Mouse (Mus musculus): ENCODE measurements around the gene Xpnpep2. TPM values are rescaled to one million over a fixed set of nuclear protein-coding genes. Genes with fewer than 3 reads are reported as not detected.
A peak's percentile ranks its signal among the peaks of the same experiment; 100 is the strongest.

Xpnpep2 gene
- polyA plus RNA-seq (2016; fragmentation: Nextera tagmentation; extraction: Ambion mirVana): 3.6 and 3.8 TPM in 2 replicates

- Histone ChIP-seq H3K4me2 (replicated peaks) (peak within 1 kb of the TSS; percentile 9; the same call in 1 of the 2 replicates), H3K27me3 (no peaks in the 10 kb centered on the region), H3K9ac (no peak within 1 kb of the TSS), H3K4me1 (no peaks in the 10 kb centered on the region), H3K27ac (peak within 1 kb of the TSS; percentile 85), H3K36me3 (no peaks in the 10 kb centered on the region), H3K9me3 (no peaks in the 10 kb centered on the region), H3K4me3 (no peak within 1 kb of the TSS)
- ATAC-seq (ENCODE audit: insufficient number of reproducible peaks, insufficient read depth, low FRiP score, low TSS enrichment): peak; percentile 83
- WGBS: 31% methylated on average over 6 of the region's 6 CpGs
Measured at GRCm38 (mm10) chrX:48108394-48109315, at the start of gene Xpnpep2. Gene Xpnpep2 (plus strand): TSS chrX:48108725.

DNA sequence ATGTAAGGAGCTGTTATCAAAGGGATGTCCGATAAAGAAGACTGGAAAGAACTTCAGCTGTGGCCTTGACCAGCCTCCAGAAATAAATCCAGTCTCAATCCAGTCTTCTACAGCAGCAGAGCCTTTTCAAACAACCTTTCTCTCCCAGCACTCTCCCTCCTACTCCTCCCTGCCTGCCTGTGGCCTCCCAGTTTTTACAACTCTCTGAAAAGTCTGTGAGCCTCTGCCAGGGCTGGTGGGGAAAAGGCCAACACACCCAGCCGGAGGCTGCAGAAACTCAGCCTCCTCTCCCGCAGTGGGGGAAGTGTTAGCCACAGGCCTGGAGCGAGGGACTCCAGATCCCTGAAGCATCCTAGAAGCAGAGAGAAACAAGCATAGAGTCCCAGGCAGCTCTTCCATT lies 46.0 kb upstream of the Xpnpep2 start:
- 73% methylated on average over 4 of the region's 4 CpGs for WGBS
- H3K27me3 ChIP-seq: no peaks in the 10 kb centered on the region
- no peaks in the 10 kb centered on the region for H3K4me1 ChIP-seq
- H3K27ac ChIP-seq: no peak overlapping the region
- no peak overlapping the region for H3K4me3 ChIP-seq
- no peak overlapping the region for H3K9ac ChIP-seq
- no peaks in the 10 kb centered on the region for H3K36me3 ChIP-seq
- no peak for ATAC-seq (ENCODE audit: insufficient number of reproducible peaks, insufficient read depth, low FRiP score, low TSS enrichment)
- H3K4me2 ChIP-seq (replicated peaks): no peak overlapping the region
- no peaks in the 10 kb centered on the region for H3K9me3 ChIP-seq

- Histone ChIP-seq H3K9me3 (no peaks in the 10 kb centered on the region), H3K4me2 (replicated peaks) (no peak overlapping the region), H3K36me3 (no peaks in the 10 kb centered on the region), H3K4me1 (no peaks in the 10 kb centered on the region), H3K4me3 (no peak overlapping the region), H3K27me3 (no peaks in the 10 kb centered on the region), H3K9ac (no peak overlapping the region), H3K27ac (no peak overlapping the region)
- ATAC-seq (ENCODE audit: insufficient number of reproducible peaks, insufficient read depth, low FRiP score, low TSS enrichment): no peak
- 39% methylated on average over 5 of the region's 5 CpGs for WGBS
Measured at GRCm38 (mm10) chrX:48064166-48064853, 44.2 kb upstream of the Xpnpep2 start.

DNA sequence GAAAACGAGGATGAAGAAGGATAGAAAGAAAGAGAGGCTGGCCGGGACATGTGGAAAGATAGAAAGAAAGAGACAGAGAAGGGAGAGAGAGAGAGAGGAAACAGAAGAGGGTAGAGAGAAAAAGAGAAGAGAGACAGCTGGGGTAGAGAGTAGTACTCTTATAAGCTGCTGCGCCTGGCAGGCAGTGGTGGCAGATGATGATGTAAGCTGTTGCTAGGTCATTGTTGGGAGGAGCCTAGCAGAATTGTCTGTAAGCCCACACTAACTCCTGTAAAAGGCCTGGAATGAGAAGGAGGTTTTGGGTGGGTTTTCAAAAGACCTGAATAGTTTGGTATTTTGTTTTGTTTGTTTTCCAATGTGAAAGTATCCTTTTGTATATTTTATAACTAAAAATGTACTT lies 41.6 kb upstream of the Xpnpep2 start:
- H3K4me3 ChIP-seq: no peak overlapping the region
- H3K9ac ChIP-seq: no peak overlapping the region
- H3K27ac ChIP-seq: no peak overlapping the region
- no peak overlapping the region for H3K4me2 ChIP-seq (replicated peaks)
- 80% methylated on average over 3 of the region's 3 CpGs for WGBS
- H3K36me3 ChIP-seq: no peaks in the 10 kb centered on the region
- ATAC-seq (ENCODE audit: insufficient number of reproducible peaks, insufficient read depth, low FRiP score, low TSS enrichment): no peak
- H3K9me3 ChIP-seq: no peaks in the 10 kb centered on the region
- H3K27me3 ChIP-seq: peaks cover 2% of the 10 kb centered on the region; the same call in 1 of the 2 replicates
- no peaks in the 10 kb centered on the region for H3K4me1 ChIP-seq

DNA sequence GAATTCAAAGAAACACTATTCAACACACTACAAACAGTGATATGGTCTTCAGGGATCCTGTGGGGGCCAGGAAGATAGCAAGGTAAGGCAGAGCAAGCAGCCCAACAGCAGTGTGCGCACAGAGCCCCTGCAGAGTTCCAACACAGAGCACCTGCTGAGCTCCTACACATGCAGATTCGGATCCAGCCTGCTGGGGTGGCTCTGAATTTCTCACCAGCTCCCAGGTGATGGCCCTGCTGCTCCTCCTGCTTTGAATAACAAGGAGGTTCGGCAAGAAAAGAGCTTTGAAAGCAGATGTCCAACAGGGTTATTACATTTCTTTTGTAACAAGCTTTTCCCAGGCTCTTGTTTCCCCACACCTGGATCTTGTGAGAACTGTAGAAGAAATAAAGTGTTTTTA lies 36.6 kb upstream of the Xpnpep2 start:
- 24% methylated on average over 3 of the region's 3 CpGs for WGBS
- H3K4me2 ChIP-seq (replicated peaks): no peak overlapping the region
- H3K36me3 ChIP-seq: no peaks in the 10 kb centered on the region
- no peak overlapping the region for H3K9ac ChIP-seq
- ATAC-seq (ENCODE audit: insufficient number of reproducible peaks, insufficient read depth, low FRiP score, low TSS enrichment): no peak
- H3K27me3 ChIP-seq: peaks cover 7% of the 10 kb centered on the region; the same call in 1 of the 2 replicates
- H3K9me3 ChIP-seq: no peaks in the 10 kb centered on the region
- no peak overlapping the region for H3K4me3 ChIP-seq
- no peak overlapping the region for H3K27ac ChIP-seq
- no peaks in the 10 kb centered on the region for H3K4me1 ChIP-seq

- Histone ChIP-seq H3K9me3 (no peaks in the 10 kb centered on the region), H3K9ac (no peak overlapping the region), H3K4me1 (no peaks in the 10 kb centered on the region), H3K4me3 (no peak overlapping the region), H3K36me3 (no peaks in the 10 kb centered on the region), H3K27ac (no peak overlapping the region), H3K4me2 (replicated peaks) (no peak overlapping the region), H3K27me3 (peaks cover 7% of the 10 kb centered on the region; the same call in 1 of the 2 replicates)
- no peak for ATAC-seq (ENCODE audit: insufficient number of reproducible peaks, insufficient read depth, low FRiP score, low TSS enrichment)
- WGBS: 23% methylated on average over 5 of the region's 5 CpGs
Measured at GRCm38 (mm10) chrX:48072401-48072800, 36.1 kb upstream of the Xpnpep2 start.

DNA sequence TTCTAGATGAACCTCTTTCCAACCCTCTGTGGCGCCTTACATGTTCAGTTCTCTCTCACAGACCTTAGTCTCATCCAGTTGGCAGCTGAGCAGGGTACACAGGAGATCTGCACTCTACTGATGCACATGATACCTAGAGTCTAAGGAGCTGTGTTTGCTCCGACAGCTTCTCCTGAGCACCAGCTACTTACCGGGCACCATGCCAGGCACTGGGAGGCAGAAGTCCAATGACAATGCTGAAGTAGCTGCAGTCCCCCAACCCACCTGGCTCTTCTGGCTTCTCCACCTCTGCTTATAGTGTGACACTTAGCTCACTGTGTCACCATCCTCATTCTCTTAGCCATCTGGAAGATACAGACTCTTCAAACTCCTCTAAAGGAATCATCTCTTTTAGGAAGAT lies 33.8 kb upstream of the Xpnpep2 start:
- H3K4me1 ChIP-seq: no peaks in the 10 kb centered on the region
- no peak overlapping the region for H3K4me2 ChIP-seq (replicated peaks)
- no peaks in the 10 kb centered on the region for H3K9me3 ChIP-seq
- H3K36me3 ChIP-seq: no peaks in the 10 kb centered on the region
- WGBS: 82% methylated on average over 3 of the region's 3 CpGs
- no peak overlapping the region for H3K9ac ChIP-seq
- no peak overlapping the region for H3K27ac ChIP-seq
- no peak overlapping the region for H3K4me3 ChIP-seq
- peaks cover 7% of the 10 kb centered on the region; the same call in 1 of the 2 replicates for H3K27me3 ChIP-seq
- no peak for ATAC-seq (ENCODE audit: insufficient number of reproducible peaks, insufficient read depth, low FRiP score, low TSS enrichment)

- Histone ChIP-seq H3K9ac (no peak overlapping the region), H3K4me3 (no peak overlapping the region), H3K27me3 (0 out of 2 replicates have a peak, but pooled peaks cover 5% of the 10 kb centered on the region), H3K36me3 (no peaks in the 10 kb centered on the region), H3K9me3 (no peaks in the 10 kb centered on the region), H3K27ac (no peak overlapping the region), H3K4me1 (no peaks in the 10 kb centered on the region), H3K4me2 (replicated peaks) (no peak overlapping the region)
- ATAC-seq (ENCODE audit: insufficient number of reproducible peaks, insufficient read depth, low FRiP score, low TSS enrichment): no peak
- 69% methylated on average over 4 of the region's 4 CpGs for WGBS
Measured at GRCm38 (mm10) chrX:48076806-48077425, 31.6 kb upstream of the Xpnpep2 start.

GRCm38 (mm10) chrX:48082364-48082763 lies 26.2 kb upstream of the Xpnpep2 start:
- Histone ChIP-seq H3K4me1 (no peaks in the 10 kb centered on the region), H3K27me3 (no peaks in the 10 kb centered on the region), H3K27ac (no peak overlapping the region), H3K4me3 (no peak overlapping the region), H3K36me3 (no peaks in the 10 kb centered on the region), H3K9me3 (no peaks in the 10 kb centered on the region), H3K4me2 (replicated peaks) (no peak overlapping the region), H3K9ac (no peak overlapping the region)
- ATAC-seq (ENCODE audit: insufficient number of reproducible peaks, insufficient read depth, low FRiP score, low TSS enrichment): no peak
- WGBS: 63% methylated on average over 5 of the region's 5 CpGs

- Histone ChIP-seq H3K4me2 (replicated peaks) (no peak overlapping the region), H3K4me3 (no peak overlapping the region), H3K4me1 (no peaks in the 10 kb centered on the region), H3K9me3 (no peaks in the 10 kb centered on the region), H3K27me3 (no peaks in the 10 kb centered on the region), H3K9ac (no peak overlapping the region), H3K36me3 (no peaks in the 10 kb centered on the region), H3K27ac (no peak overlapping the region)
- no peak for ATAC-seq (ENCODE audit: insufficient number of reproducible peaks, insufficient read depth, low FRiP score, low TSS enrichment)
- WGBS: 62% methylated on average over 10 of the region's 10 CpGs
Measured at GRCm38 (mm10) chrX:48092129-48092528, 16.4 kb upstream of the Xpnpep2 start.

DNA sequence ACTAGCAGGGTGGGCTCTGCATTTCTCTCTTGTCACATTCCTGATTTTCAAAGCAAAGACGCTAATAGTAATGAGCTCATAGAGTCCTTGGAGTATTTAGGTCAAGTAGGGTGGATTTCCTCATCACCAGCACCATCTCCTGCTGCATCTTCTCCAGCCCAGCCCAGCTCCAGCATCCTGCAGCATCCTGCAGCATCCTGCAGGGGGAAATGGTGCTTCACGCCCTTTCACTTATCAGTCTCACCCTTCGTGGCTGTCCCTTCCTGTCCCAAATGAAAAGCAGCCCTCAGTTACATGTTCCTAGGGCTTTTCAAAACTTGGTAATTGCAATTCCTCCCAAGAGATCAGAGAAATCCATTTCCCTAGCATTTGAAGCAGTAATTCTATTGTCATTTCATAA lies 15.0 kb upstream of the Xpnpep2 start:
- WGBS: 40% methylated on average over 3 of the region's 3 CpGs
- no peaks in the 10 kb centered on the region for H3K36me3 ChIP-seq
- H3K27ac ChIP-seq: no peak overlapping the region
- H3K4me2 ChIP-seq (replicated peaks): no peak overlapping the region
- H3K27me3 ChIP-seq: no peaks in the 10 kb centered on the region
- no peaks in the 10 kb centered on the region for H3K4me1 ChIP-seq
- H3K4me3 ChIP-seq: no peak overlapping the region
- H3K9ac ChIP-seq: no peak overlapping the region
- no peaks in the 10 kb centered on the region for H3K9me3 ChIP-seq
- no peak for ATAC-seq (ENCODE audit: insufficient number of reproducible peaks, insufficient read depth, low FRiP score, low TSS enrichment)

Measured in embryonic facial prominence, embryonic 12.5 days (tissue).